Mouse (Mus musculus): Measurements from ENCODE around the gene Vgll4. TPM values are rescaled to one million over a fixed set of nuclear protein-coding genes. Genes with fewer than 3 reads are reported as not detected.
A peak's percentile ranks its signal among the peaks of the same experiment; 100 is the strongest.

Gene Vgll4
- polyA plus RNA-seq, 1 experiment from 2014 or later, result 152 TPM

DNA sequence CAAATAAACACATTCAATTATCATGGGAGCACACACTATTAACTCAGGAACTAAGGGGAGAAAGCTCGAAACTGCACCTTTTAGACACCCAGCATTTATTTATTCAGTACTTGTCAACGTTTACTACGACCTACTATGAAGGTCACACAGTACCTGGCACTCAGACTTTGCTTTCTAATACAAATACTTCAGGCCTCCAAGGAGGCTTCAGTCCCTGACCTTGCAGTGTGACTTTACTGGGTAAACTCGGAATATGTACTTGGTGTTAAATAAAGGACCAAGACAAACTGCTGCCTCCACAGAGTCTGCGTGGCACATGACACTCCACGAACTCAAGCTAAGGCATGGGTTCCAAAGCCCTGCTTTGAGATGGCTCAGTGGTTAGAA lies 10.8 kb downstream of the Vgll4 start:
- 51% methylated on average over 6 of the region's 6 CpGs for WGBS
- Histone ChIP-seq H3K27ac (ENCODE audit: low read length) (peak overlapping the region; percentile 66; the same call in 1 of the 2 replicates), H3K4me1 (replicated peaks; ENCODE audit: control insufficient read depth, insufficient read depth, low read length) (peaks cover 25% of the 10 kb centered on the region), H3K4me3 (ENCODE audit: low read length) (no peak overlapping the region), H3K9me3 (ENCODE audit: control insufficient read depth, low read length) (no peaks in the 10 kb centered on the region), H3K4me2 (ENCODE audit: low read depth, low read length) (no peak overlapping the region), H3K9ac (ENCODE audit: low read length) (no peak overlapping the region), H3K36me3 (ENCODE audit: control insufficient read depth, insufficient read depth, low read length) (no peaks in the 10 kb centered on the region), H3K27me3 (ENCODE audit: control insufficient read depth, insufficient read depth, low read depth, low read length) (no peaks in the 10 kb centered on the region)
- ATAC-seq (ENCODE audit: low read depth), result peak; percentile 78

GRCm38 (mm10) chr6:114958249-114959011 lies 11.4 kb downstream of the Vgll4 start:
- 46% methylated on average over 10 of the region's 10 CpGs for WGBS
- Histone ChIP-seq H3K4me2 (ENCODE audit: low read depth, low read length) (no peak overlapping the region), H3K9ac (ENCODE audit: low read length) (no peak overlapping the region), H3K27me3 (ENCODE audit: control insufficient read depth, insufficient read depth, low read depth, low read length) (no peaks in the 10 kb centered on the region), H3K4me3 (ENCODE audit: low read length) (no peak overlapping the region), H3K4me1 (replicated peaks; ENCODE audit: control insufficient read depth, insufficient read depth, low read length) (peaks cover 22% of the 10 kb centered on the region), H3K36me3 (ENCODE audit: control insufficient read depth, insufficient read depth, low read length) (no peaks in the 10 kb centered on the region), H3K9me3 (ENCODE audit: control insufficient read depth, low read length) (no peaks in the 10 kb centered on the region), H3K27ac (ENCODE audit: low read length) (peak overlapping the region; percentile 35; the same call in 1 of the 2 replicates)
- no peak for ATAC-seq (ENCODE audit: low read depth)

DNA sequence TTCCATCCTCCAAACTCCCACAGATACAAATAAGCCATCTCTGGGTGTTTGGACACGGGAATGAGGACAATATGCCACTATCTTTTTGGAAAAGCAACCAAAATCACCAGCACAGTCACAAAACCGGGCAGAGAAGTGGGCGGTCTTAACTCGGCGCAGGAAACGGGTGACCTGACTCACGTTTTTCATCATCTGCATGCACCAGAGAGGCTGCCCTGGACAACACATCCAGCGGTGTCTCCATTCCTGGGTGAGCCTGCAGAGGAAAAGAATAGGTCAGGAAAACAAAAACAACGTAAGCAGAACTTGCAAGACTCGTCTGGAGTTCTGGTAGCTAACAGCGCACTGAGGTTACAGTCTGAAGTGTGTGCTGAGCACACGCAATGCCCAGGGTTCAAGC lies 12.0 kb downstream of the Vgll4 start:
- Histone ChIP-seq H3K9me3 (ENCODE audit: control insufficient read depth, low read length) (no peaks in the 10 kb centered on the region), H3K27ac (ENCODE audit: low read length) (no peak overlapping the region), H3K36me3 (ENCODE audit: control insufficient read depth, insufficient read depth, low read length) (no peaks in the 10 kb centered on the region), H3K9ac (ENCODE audit: low read length) (no peak overlapping the region), H3K4me3 (ENCODE audit: low read length) (no peak overlapping the region), H3K4me2 (ENCODE audit: low read depth, low read length) (no peak overlapping the region), H3K4me1 (replicated peaks; ENCODE audit: control insufficient read depth, insufficient read depth, low read length) (peaks cover 18% of the 10 kb centered on the region), H3K27me3 (ENCODE audit: control insufficient read depth, insufficient read depth, low read depth, low read length) (no peaks in the 10 kb centered on the region)
- 47% methylated on average over 12 of the region's 12 CpGs for WGBS
- no peak for ATAC-seq (ENCODE audit: low read depth)

DNA sequence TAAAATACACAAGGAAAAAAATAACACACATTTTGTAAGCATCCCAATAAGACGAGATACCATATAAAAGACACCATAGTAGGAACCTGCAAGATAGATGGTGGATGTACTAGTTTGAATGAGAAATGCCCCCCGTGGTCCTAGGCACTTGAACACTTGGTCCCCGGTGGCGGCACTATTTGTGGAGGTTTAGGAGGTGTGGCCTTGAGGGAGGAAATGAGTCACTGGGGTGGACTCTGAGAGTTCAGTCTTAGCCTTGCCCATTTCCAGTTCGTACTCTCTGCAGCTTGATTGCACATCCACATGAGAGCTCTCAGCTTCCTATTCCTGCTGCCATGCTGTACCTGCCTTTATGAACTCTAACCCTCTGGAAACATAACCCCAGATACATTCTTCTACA lies 15.3 kb downstream of the Vgll4 start:
- H3K36me3 ChIP-seq (ENCODE audit: control insufficient read depth, insufficient read depth, low read length), result no peaks in the 10 kb centered on the region
- ATAC-seq (ENCODE audit: low read depth), result no peak
- no peak overlapping the region for H3K9ac ChIP-seq (ENCODE audit: low read length)
- no peak overlapping the region for H3K4me2 ChIP-seq (ENCODE audit: low read depth, low read length)
- H3K4me3 ChIP-seq (ENCODE audit: low read length), result no peak overlapping the region
- no peaks in the 10 kb centered on the region for H3K27me3 ChIP-seq (ENCODE audit: control insufficient read depth, insufficient read depth, low read depth, low read length)
- WGBS, result 69% methylated on average over 5 of the region's 5 CpGs
- H3K9me3 ChIP-seq (ENCODE audit: control insufficient read depth, low read length), result no peaks in the 10 kb centered on the region
- H3K4me1 ChIP-seq (replicated peaks; ENCODE audit: control insufficient read depth, insufficient read depth, low read length), result peaks cover 12% of the 10 kb centered on the region
- no peak overlapping the region for H3K27ac ChIP-seq (ENCODE audit: low read length)

GRCm38 (mm10) chr6:114953601-114954000 lies 16.2 kb downstream of the Vgll4 start:
- no peaks in the 10 kb centered on the region for H3K36me3 ChIP-seq (ENCODE audit: control insufficient read depth, insufficient read depth, low read length)
- H3K9ac ChIP-seq (ENCODE audit: low read length), result no peak overlapping the region
- H3K27me3 ChIP-seq (ENCODE audit: control insufficient read depth, insufficient read depth, low read depth, low read length), result no peaks in the 10 kb centered on the region
- H3K4me1 ChIP-seq (replicated peaks; ENCODE audit: control insufficient read depth, insufficient read depth, low read length), result peaks cover 7% of the 10 kb centered on the region
- no peak for ATAC-seq (ENCODE audit: low read depth)
- no peak overlapping the region for H3K4me2 ChIP-seq (ENCODE audit: low read depth, low read length)
- H3K4me3 ChIP-seq (ENCODE audit: low read length), result no peak overlapping the region
- 92% methylated on average over 5 of the region's 5 CpGs for WGBS
- H3K9me3 ChIP-seq (ENCODE audit: control insufficient read depth, low read length), result no peaks in the 10 kb centered on the region
- H3K27ac ChIP-seq (ENCODE audit: low read length), result no peak overlapping the region

- Histone ChIP-seq H3K4me3 (ENCODE audit: low read length) (no peak overlapping the region), H3K4me2 (ENCODE audit: low read depth, low read length) (no peak overlapping the region), H3K36me3 (ENCODE audit: control insufficient read depth, insufficient read depth, low read length) (no peaks in the 10 kb centered on the region), H3K9me3 (ENCODE audit: control insufficient read depth, low read length) (no peaks in the 10 kb centered on the region), H3K27ac (ENCODE audit: low read length) (no peak overlapping the region), H3K9ac (ENCODE audit: low read length) (no peak overlapping the region), H3K27me3 (ENCODE audit: control insufficient read depth, insufficient read depth, low read depth, low read length) (no peaks in the 10 kb centered on the region), H3K4me1 (replicated peaks; ENCODE audit: control insufficient read depth, insufficient read depth, low read length) (no peaks in the 10 kb centered on the region)
- ATAC-seq (ENCODE audit: low read depth), result no peak
- WGBS, result 59% methylated on average over 5 of the region's 5 CpGs
Measured at GRCm38 (mm10) chr6:114952356-114952755, 17.4 kb downstream of the Vgll4 start.

- H3K27ac ChIP-seq (ENCODE audit: low read length), result no peak overlapping the region
- peaks cover 9% of the 10 kb centered on the region for H3K4me1 ChIP-seq (replicated peaks; ENCODE audit: control insufficient read depth, insufficient read depth, low read length)
- H3K36me3 ChIP-seq (ENCODE audit: control insufficient read depth, insufficient read depth, low read length), result no peaks in the 10 kb centered on the region
- H3K4me2 ChIP-seq (ENCODE audit: low read depth, low read length), result no peak overlapping the region
- no peaks in the 10 kb centered on the region for H3K9me3 ChIP-seq (ENCODE audit: control insufficient read depth, low read length)
- H3K27me3 ChIP-seq (ENCODE audit: control insufficient read depth, insufficient read depth, low read depth, low read length), result no peaks in the 10 kb centered on the region
- H3K4me3 ChIP-seq (ENCODE audit: low read length), result no peak overlapping the region
- WGBS, result 82% methylated on average over 14 of the region's 14 CpGs
- H3K9ac ChIP-seq (ENCODE audit: low read length), result no peak overlapping the region
- ATAC-seq (ENCODE audit: low read depth), result no peak
Measured at GRCm38 (mm10) chr6:114944456-114945438, 25.0 kb downstream of the Vgll4 start.

DNA sequence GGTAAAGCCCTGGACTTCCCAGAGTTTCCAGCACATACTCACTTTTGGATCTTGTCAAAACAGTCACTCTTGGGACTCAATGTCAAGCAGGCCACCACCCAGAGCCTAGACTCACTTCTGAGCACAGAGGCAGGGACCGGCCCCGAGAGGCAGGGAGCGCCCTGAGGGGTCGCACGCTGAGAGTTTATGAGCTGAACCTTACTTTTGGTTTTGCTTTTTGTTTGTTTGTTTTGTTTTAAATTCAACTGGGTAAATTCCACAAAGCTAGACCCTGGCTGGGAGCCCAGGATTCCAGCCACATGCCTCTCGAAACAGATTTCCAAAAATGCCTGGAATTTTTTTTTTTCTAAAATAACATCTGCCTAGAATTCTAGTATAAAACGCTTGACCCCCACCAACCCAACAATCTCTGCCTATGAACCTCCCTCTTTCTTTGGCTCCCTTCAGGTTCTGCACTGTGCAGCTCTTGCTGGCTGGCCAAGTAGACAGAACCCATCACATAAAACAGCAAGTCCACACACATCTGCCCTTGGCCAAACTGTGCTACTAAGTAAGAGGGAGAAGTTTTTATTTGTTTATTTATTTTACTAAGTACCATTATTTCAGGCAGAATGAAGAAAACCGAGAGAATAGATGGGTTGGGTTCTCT lies 28.5 kb downstream of the Vgll4 start:
- Histone ChIP-seq H3K27ac (ENCODE audit: low read length) (0 out of 2 replicates have a peak overlapping the region, but pooled peaks have one; percentile 25), H3K9ac (ENCODE audit: low read length) (no peak overlapping the region), H3K36me3 (ENCODE audit: control insufficient read depth, insufficient read depth, low read length) (no peaks in the 10 kb centered on the region), H3K4me2 (ENCODE audit: low read depth, low read length) (peak overlapping the region; percentile 2; the same call in 1 of the 2 replicates), H3K9me3 (ENCODE audit: control insufficient read depth, low read length) (0 out of 2 replicates have a peak, but pooled peaks cover 2% of the 10 kb centered on the region), H3K4me3 (ENCODE audit: low read length) (no peak overlapping the region), H3K4me1 (replicated peaks; ENCODE audit: control insufficient read depth, insufficient read depth, low read length) (peaks cover 9% of the 10 kb centered on the region), H3K27me3 (ENCODE audit: control insufficient read depth, insufficient read depth, low read depth, low read length) (no peaks in the 10 kb centered on the region)
- peak; percentile 72; the same call in 1 of the 2 replicates for ATAC-seq (ENCODE audit: low read depth)
- WGBS, result 44% methylated on average over 8 of the region's 8 CpGs

DNA sequence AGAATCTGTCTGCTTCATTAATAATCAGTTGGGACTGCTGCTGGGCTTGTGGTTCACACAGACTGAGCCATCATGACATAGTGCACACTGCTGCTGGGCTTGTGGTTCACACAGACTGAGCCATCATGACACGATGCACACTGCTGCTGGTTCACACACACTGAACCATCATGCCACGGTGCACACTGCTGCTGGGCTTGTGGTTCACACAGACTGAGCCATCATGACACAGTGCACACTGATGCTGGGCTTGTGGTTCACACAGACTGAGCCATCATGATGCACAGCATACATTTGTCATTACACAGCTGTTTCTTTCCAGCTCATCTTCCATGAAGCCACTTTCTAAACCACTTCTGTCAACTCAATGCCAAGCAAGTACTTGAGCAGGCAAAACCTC lies 30.1 kb downstream of the Vgll4 start:
- Histone ChIP-seq H3K4me3 (ENCODE audit: low read length) (no peak overlapping the region), H3K4me1 (replicated peaks; ENCODE audit: control insufficient read depth, insufficient read depth, low read length) (peaks cover 9% of the 10 kb centered on the region), H3K9ac (ENCODE audit: low read length) (no peak overlapping the region), H3K36me3 (ENCODE audit: control insufficient read depth, insufficient read depth, low read length) (no peaks in the 10 kb centered on the region), H3K27me3 (ENCODE audit: control insufficient read depth, insufficient read depth, low read depth, low read length) (no peaks in the 10 kb centered on the region), H3K27ac (ENCODE audit: low read length) (no peak overlapping the region), H3K9me3 (ENCODE audit: control insufficient read depth, low read length) (0 out of 2 replicates have a peak, but pooled peaks cover 2% of the 10 kb centered on the region), H3K4me2 (ENCODE audit: low read depth, low read length) (no peak overlapping the region)
- no peak for ATAC-seq (ENCODE audit: low read depth)
- 78% methylated on average over 2 of the region's 2 CpGs for WGBS
